Mouse (Mus musculus) heart, postnatal 0 days (tissue): ENCODE data around the gene Ube2n. TPM values are rescaled to one million over a fixed set of nuclear protein-coding genes. Genes with fewer than 3 reads are reported as not detected.

Experiments used
- ATAC-seq: fragments of 200-750 bp; cut with Nextera tagmentation; 2 replicates; pipeline ENCODE4 v1.8.0; 2017; ENCODE audit warnings: low read depth, moderate number of reproducible peaks, moderate library complexity; ENCODE audit not compliant: insufficient read depth
- DNase-seq: peaks from one replicate; pipeline ENCODE4 v3.0.0-alpha.2; 2016; ENCODE audit warnings: low spot score
- H3K27ac ChIP-seq: fragments of 300-500 bp; sonication (generic); 2 replicates; pipeline ENCODE4 v1.5.1; 2014; ENCODE audit warnings: low read depth, mild to moderate bottlenecking
- H3K27me3 ChIP-seq: fragments of 300-500 bp; sonication (generic); 2 replicates; pipeline ENCODE4 v1.6.1; 2014; ENCODE audit warnings: low read length, mixed read lengths; ENCODE audit not compliant: control insufficient read depth, insufficient read depth
- H3K36me3 ChIP-seq: fragments of 300-500 bp; sonication (generic); replicated peaks from 2 replicates; pipeline ENCODE4 v1.6.1; 2014; ENCODE audit warnings: low read length, mixed read lengths; ENCODE audit not compliant: control insufficient read depth, insufficient read depth
- H3K4me1 ChIP-seq: fragments of 300-500 bp; sonication (generic); 2 replicates; pipeline ENCODE4 v1.6.1; 2014; ENCODE audit warnings: antibody characterized with exemption; ENCODE audit not compliant: control insufficient read depth, insufficient read depth
- H3K4me2 ChIP-seq: fragments of 300-500 bp; sonication (generic); 2 replicates; pipeline ENCODE4 v1.6.1; 2014; ENCODE audit warnings: low read depth, mild to moderate bottlenecking, low read length, moderate library complexity
- H3K4me3 ChIP-seq: fragments of 300-500 bp; sonication (generic); 2 replicates; pipeline ENCODE4 v1.5.1; 2014; ENCODE audit warnings: low read depth, low read length
- H3K9ac ChIP-seq: fragments of 300-500 bp; sonication (generic); replicated peaks from 2 replicates; pipeline ENCODE4 v1.6.1; 2014; ENCODE audit warnings: low read depth, low read length, mixed read lengths
- H3K9me3 ChIP-seq: fragments of 300-500 bp; sonication (generic); replicated peaks from 2 replicates; pipeline ENCODE4 v1.6.1; 2016; ENCODE audit warnings: low read length; ENCODE audit not compliant: control insufficient read depth
- CTCF ChIP-seq: IDR thresholded peaks from 2 replicates; pipeline ENCODE4 v1.5.1; 2016; ENCODE audit warnings: antibody characterized with exemption, control low read depth, low read depth
- EP300 ChIP-seq: IDR thresholded peaks from 2 replicates; pipeline ENCODE4 v1.6.1; 2016; ENCODE audit warnings: antibody characterized with exemption, low read depth
- WGBS: fragments of 180-500 bp; shearing (Covaris S2); extraction: QIAGEN DNeasy Blood & Tissue Kit; methylation state at CpG from one replicate; pipeline ENCODE4 v1.1.7; 2014; 5-methylcytosine and 5-hydroxymethylcytosine counted together
- polyA plus RNA-seq: library from polyadenylated mRNA; unstranded; fragments of >200 nt; fragmentation: Nextera tagmentation; extraction: Ambion mirVana; gene quantifications from 2 replicates; pipeline ENCODE4 v1.2.1, GENCODE M21; 2015
- total RNA-seq: library from RNA; depleted of rRNA; stranded (reverse); fragments of >200 nt; gene quantifications from 2 replicates; pipeline ENCODE4 v1.2.3, GENCODE M21; 2014; ENCODE audit warnings: low replicate concordance

The Ube2n gene
- total and polyA plus RNA-seq, 2 experiments from 2014 or later, result 190 to 242 TPM

GRCm38 (mm10) chr10:95525037-95525675, 10.2 kb downstream of the Ube2n start:
- 31% methylated on average over 6 of the region's 6 CpGs for WGBS
- H3K27ac ChIP-seq, result peak overlapping the region; percentile 31; the same call in 1 of the 2 replicates
- H3K9me3 ChIP-seq, result no peaks in the 10 kb centered on the region
- DNase-seq (no peak), ATAC-seq (no peak)
- H3K4me3 ChIP-seq, result no peak overlapping the region
- no peak overlapping the region for H3K9ac ChIP-seq
- H3K4me2 ChIP-seq, result no peak overlapping the region
- H3K27me3 ChIP-seq, result no peaks in the 10 kb centered on the region
- H3K4me1 ChIP-seq, result peaks cover 9% of the 10 kb centered on the region; the same call in 1 of the 2 replicates
- no peaks in the 10 kb centered on the region for H3K36me3 ChIP-seq
- TF ChIP-seq CTCF (no peak), EP300 (no peak)

DNA sequence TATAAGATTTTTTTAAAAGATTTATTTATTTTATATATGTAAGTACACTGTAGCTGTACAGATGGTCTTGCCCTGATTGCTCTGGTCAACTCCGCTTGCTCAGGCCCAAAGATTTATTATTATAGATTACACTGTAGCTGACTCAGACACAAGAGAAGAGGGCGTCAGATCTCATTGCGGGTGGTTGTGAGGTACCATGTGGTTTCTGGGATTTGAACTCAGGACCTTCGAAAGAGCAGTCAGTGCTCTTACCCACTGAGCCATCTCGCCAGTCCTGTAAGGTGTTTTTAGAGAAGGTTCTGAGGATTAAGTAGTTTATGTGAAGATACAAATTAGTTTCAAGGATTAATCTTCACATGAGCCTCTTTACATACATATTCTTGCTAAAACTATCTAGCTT, 10.9 kb downstream of the Ube2n start:
- Histone ChIP-seq H3K9me3 (no peaks in the 10 kb centered on the region), H3K27ac (no peak overlapping the region), H3K9ac (no peak overlapping the region), H3K36me3 (no peaks in the 10 kb centered on the region), H3K4me2 (no peak overlapping the region), H3K27me3 (no peaks in the 10 kb centered on the region), H3K4me3 (no peak overlapping the region), H3K4me1 (peaks cover 14% of the 10 kb centered on the region; the same call in 1 of the 2 replicates)
- no peak for TF ChIP-seq EP300
- no peak for TF ChIP-seq CTCF
- ATAC-seq (no peak), DNase-seq (no peak)
- WGBS, result 95% methylated on average over 5 of the region's 5 CpGs

DNA sequence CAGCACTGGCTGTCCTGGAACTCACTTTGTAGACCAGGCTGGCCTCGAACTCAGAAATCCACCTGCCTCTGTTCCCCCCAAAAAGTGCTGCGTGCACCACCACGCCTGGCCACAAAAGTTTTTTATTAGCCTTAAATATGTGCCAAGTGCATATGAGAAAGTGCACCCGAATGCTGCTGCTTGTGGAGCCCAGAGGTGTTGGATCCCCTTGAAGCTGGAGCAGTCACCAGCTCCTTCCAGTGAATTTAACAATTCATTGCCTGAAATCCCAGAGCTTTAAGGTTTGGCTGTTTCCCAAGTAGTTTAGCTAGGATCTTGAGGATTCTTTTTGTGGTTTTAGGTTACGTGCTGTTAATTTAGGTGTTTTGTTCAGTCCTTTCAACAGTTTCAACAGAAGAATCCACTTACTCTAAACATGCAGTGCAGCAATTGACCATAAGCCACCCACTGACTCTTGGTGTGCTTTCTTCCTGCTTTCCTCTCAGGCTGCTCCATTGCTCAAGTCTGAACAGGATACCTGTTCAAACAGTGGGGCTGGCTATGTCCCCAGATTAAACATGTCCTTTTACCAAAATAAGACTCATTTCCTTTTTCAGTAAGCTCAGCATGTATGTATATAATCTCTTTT, 11.7 kb downstream of the Ube2n start:
- Histone ChIP-seq H3K4me2 (no peak overlapping the region), H3K27ac (peak overlapping the region; percentile 34; the same call in 1 of the 2 replicates), H3K4me3 (no peak overlapping the region), H3K9me3 (no peaks in the 10 kb centered on the region), H3K36me3 (no peaks in the 10 kb centered on the region), H3K27me3 (no peaks in the 10 kb centered on the region), H3K9ac (no peak overlapping the region), H3K4me1 (peaks cover 15% of the 10 kb centered on the region; the same call in 1 of the 2 replicates)
- ATAC-seq, result no peak
- TF ChIP-seq CTCF (no peak), EP300 (no peak)
- 78% methylated on average over 5 of the region's 5 CpGs for WGBS
- DNase-seq, result no peak

DNA sequence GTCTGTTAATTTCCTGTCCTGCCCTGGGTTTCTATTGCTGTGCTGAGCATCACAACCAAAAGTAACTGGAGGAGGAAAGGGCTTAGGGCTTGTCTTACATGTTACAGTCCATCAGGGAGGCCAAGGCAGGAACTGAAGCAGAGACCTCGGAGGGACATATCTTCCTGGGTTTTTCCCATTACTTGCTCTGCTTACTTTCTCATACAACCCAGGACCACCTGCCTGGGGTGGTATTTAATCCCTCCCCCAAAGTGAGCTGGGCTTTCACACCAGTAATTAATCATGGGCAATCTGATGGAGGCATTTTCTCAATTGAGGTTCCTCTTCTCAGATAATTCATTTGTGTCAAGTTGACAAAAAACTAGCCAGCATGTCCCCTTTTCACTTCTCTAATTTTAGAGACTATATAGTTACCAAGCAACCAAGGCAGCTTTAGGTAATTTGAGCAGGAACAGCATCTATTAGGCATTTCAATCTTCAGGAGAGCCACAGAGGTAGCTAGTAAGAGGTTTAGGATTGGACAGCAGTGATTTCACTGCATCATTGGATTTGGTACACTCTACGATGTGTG, 15.7 kb downstream of the Ube2n start:
- 74% methylated on average over 2 of the region's 2 CpGs for WGBS
- no peak for DNase-seq
- no peaks in the 10 kb centered on the region for H3K9me3 ChIP-seq
- no peaks in the 10 kb centered on the region for H3K27me3 ChIP-seq
- TF ChIP-seq CTCF, result no peak
- TF ChIP-seq EP300, result no peak
- no peak overlapping the region for H3K4me2 ChIP-seq
- H3K9ac ChIP-seq, result no peak overlapping the region
- no peak overlapping the region for H3K4me3 ChIP-seq
- no peaks in the 10 kb centered on the region for H3K36me3 ChIP-seq
- peaks cover 41% of the 10 kb centered on the region for H3K4me1 ChIP-seq
- ATAC-seq, result no peak
- H3K27ac ChIP-seq, result no peak overlapping the region

DNA sequence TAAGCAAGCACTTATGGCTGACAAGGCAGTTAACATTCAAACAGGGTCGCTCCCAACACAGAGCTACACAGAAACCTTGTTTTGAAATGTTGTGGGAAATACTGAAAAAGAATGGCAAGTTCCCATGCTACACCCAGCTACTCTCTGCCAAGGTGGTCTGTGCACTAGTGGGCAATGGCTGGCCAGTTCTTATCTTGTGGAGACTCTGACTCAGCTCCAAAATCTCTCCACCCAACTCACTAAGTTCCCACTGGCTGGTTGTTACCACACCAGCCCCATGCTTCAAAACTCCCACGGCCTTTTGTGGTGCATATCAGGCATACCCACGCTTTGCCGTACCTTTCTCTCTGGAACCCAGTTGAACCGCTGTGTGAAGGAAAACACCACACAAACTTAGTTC, 18.0 kb downstream of the Ube2n start:
- ATAC-seq, result peak; percentile 14; the same call in 1 of the 2 replicates

More for the DNA sequence above, 18.0 kb downstream of the Ube2n start:
- Histone ChIP-seq H3K27ac (peak overlapping the region; percentile 75), H3K27me3 (no peaks in the 10 kb centered on the region), H3K4me3 (no peak overlapping the region), H3K9ac (no peak overlapping the region), H3K9me3 (no peaks in the 10 kb centered on the region), H3K4me2 (no peak overlapping the region), H3K4me1 (peaks cover 41% of the 10 kb centered on the region), H3K36me3 (no peaks in the 10 kb centered on the region)
- TF ChIP-seq EP300 (no peak), CTCF (no peak)
- no peak for DNase-seq
- WGBS, result 62% methylated on average over 5 of the region's 5 CpGs
